Mouse (Mus musculus): ENCODE measurements at regions not wholly inside any gene's neighbourhood (a gene's known extent, or its start where the extent isn't known, plus 50 kb on each side); places are given as distances from the start of the nearest gene placed in this dataset.

- DNase-seq (ENCODE audit: extremely low spot score in 1 of 2, low spot score in 1 of 2): no peak
Measured at GRCm38 (mm10) chr7:72500996-72501395, 194.6 kb upstream of the Mctp2 start.

GRCm38 (mm10) chr7:72501431-72501830 is 195.0 kb upstream of the Mctp2 start:
- peak in 1 of 2 experiments; percentile 23 for DNase-seq (ENCODE audit: extremely low spot score in 1 of 2, low spot score in 1 of 2)

GRCm38 (mm10) chr7:72503756-72504155 is 197.3 kb upstream of the Mctp2 start:
- DNase-seq (ENCODE audit: extremely low spot score in 1 of 2, low spot score in 1 of 2): no peak

DNA sequence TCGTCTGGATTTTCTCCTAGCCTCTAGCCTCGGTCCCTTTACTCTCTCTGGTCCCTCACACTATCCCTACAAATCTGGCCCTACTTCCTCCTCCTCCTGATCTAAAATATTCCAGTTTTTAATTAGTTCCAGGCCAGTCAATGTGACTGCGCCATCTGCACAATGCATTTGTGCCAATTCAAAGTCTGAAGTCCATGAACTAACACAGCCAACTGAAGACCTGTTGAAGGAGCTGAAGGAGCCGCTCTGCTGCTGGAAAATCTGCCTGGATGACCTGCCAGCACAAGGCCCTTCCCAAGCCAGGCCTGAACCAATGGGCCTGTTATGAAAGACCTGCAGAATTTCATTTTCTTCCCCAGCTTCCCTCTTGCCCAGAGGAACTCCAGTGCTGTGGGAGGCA is 197.9 kb upstream of the Mctp2 start:
- no peak for DNase-seq (ENCODE audit: extremely low spot score in 1 of 2, low spot score in 1 of 2)

GRCm38 (mm10) chr7:72505732-72506460 is 199.5 kb upstream of the Mctp2 start:
- no peak for DNase-seq (ENCODE audit: extremely low spot score in 1 of 2, low spot score in 1 of 2)

DNA sequence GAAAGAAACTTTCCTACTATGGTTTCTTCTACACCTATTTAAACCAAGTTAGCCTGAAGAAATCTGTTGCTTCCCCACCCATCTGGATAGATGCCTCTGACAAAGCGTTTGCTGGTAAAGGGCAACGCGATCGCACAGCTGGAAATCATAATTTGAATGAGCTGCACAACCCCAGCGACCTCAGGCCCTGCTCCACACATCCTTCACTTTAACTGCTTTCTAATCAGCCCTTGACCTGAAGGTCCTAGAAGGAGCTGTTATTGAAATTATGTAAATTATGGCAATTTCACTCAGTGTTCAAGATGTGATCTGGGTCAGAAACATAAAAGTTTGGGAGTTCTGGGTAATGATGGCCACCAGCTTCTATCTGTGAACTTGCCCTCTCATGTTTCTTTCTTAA is 201.5 kb upstream of the Mctp2 start:
- DNase-seq (ENCODE audit: extremely low spot score in 1 of 2, low spot score in 1 of 2): no peak

GRCm38 (mm10) chr7:72510116-72510515 is 203.7 kb upstream of the Mctp2 start:
- DNase-seq (ENCODE audit: extremely low spot score in 1 of 2, low spot score in 1 of 2): no peak

DNA sequence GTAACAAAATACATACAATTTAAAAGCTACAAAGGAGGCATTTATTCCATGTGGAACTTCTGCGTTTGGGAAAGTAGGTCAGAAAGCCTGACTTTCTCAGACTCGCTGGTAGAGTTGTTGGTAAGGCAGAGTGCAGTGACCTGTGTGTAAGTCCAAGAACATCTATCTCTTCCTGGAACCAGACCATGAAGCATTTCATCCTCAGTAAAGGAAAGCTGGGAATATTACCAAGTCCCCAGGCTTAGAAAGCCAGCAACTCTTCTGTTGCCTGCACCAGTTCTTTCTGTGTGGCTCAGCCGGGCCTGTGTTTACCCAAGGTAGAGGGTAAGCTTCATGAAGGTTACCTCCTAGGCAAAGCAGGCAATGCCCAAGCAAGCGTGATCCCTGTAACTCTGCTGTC is 207.0 kb upstream of the Mctp2 start:
- DNase-seq (ENCODE audit: extremely low spot score in 1 of 2, low spot score in 1 of 2): no peak

DNA sequence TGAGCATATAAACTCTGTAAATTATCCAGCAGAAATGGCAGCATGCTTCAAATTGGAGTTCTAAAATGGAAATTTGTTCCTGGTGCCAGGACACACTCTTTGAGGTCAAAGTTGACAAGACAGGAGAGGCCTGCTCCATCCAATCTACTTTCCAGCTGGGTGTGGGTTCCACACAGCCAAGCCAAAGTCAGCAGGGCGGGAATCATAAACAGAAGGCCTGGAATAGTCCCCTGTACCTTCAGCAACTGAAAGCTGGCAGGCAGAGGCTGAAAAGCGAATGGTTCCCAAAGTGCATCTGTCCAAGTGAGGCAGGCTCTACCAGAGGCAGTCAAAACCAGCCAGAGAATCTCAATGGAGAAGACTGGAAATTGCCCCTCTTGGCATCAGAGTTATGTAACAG is 208.4 kb upstream of the Mctp2 start:
- DNase-seq (ENCODE audit: extremely low spot score in 1 of 2, low spot score in 1 of 2): no peak

GRCm38 (mm10) chr7:72518421-72518972 is 212.1 kb upstream of the Mctp2 start:
- no peak for DNase-seq (ENCODE audit: extremely low spot score in 1 of 2, low spot score in 1 of 2)

- DNase-seq (ENCODE audit: extremely low spot score in 1 of 2, low spot score in 1 of 2): no peak
Measured at GRCm38 (mm10) chr7:72519359-72520115, 213.1 kb upstream of the Mctp2 start.

- peak in 1 of 2 experiments; percentile 4 for DNase-seq (ENCODE audit: extremely low spot score in 1 of 2, low spot score in 1 of 2)
Measured at GRCm38 (mm10) chr7:72528873-72529272, 222.5 kb upstream of the Mctp2 start.

DNA sequence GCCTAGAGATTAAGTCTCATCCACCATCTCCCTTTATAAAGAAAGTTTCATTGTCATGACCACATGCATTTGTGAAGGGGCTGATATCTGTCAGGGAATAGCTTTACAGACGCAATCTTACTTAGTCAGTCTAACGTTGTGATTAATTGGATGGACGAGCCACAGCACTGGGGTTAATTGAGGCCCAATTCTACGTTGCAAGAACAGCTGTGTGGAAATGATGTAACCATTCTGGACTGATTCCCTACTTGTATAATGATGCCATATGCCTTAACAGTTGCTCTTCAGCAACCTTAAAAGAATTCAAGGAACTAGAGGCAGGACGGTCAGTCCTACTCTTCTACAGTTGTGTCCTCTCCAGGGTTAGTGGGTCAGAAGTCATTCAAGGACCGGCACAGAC is 231.9 kb upstream of the Mctp2 start:
- no peak for DNase-seq (ENCODE audit: extremely low spot score in 1 of 2, low spot score in 1 of 2)

- DNase-seq (ENCODE audit: extremely low spot score in 1 of 2, low spot score in 1 of 2): no peak
Measured at GRCm38 (mm10) chr7:72539915-72540314, 233.5 kb upstream of the Mctp2 start.

DNA sequence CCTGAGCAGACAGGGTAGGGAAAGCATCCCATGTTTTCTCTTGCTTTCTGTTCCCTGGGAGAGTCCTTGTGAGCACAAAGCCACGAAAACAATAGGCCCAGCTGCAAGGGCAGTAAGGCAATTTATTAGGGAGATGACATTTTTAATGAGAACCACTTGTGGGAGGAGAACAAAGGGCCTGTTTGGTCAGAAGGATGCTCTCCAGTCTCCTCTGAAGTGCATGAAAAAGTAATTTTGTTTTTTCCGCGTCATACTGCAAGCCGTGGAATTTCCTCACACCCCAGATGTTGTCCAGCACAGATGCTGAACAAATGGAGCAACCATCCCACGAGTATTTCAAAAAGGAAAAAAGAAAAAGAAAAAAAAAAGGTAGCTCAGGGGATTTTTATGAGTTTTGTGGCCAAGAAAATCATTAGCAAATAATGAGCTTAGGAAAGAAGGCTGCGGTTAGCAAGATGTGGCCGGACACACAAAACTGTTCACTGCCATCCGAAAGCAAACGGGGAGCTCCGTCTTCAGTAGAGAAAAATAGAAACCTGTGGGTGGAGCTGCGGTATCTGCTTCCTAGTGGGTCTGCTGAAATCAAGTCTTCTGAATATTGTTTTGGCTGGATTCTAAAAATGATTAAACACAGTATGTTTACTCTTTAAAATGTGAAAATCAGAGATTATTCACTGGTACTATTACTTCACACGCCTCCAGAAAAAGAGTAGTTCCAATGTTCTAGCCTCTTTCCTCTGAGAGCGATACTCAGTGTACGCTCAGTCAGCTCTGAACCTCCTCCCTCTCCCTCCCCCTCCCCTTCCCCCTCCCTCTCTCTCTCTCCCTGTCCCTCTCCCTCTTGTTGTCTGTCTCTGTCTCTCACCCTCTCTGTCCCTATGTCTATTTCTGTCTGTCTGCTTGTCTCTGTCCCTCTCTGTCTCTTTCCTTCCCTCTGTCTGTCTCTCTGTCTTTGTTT is 235.4 kb upstream of the Mctp2 start:
- peak in 1 of 2 experiments; percentile 26 for DNase-seq (ENCODE audit: extremely low spot score in 1 of 2, low spot score in 1 of 2)

DNA sequence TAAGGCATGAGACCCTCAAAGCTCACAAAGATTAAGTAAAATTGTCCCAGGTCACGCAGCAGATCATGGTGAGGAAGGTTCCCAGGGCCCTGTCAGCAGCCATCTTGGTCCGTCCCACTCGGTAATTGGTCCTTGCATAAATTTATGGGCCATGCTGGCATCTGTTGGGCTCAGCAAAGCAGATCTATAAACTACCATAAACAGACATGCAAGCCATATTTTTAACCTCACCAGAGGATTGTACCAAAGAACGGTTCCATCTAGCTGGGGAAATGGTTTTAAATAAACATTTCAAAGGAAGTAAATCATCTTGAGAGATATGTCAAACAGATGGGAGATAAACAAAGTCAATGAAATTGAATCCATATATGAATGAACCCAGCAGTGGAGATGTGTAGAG is 237.1 kb upstream of the Mctp2 start:
- DNase-seq (ENCODE audit: extremely low spot score in 1 of 2, low spot score in 1 of 2): no peak

- DNase-seq (ENCODE audit: extremely low spot score in 1 of 2, low spot score in 1 of 2): no peak
Measured at GRCm38 (mm10) chr7:72543946-72544345, 237.5 kb upstream of the Mctp2 start.

GRCm38 (mm10) chr7:72567378-72567777 is 261.0 kb upstream of the Mctp2 start:
- DNase-seq (ENCODE audit: extremely low spot score in 1 of 2, low spot score in 1 of 2): no peak

DNA sequence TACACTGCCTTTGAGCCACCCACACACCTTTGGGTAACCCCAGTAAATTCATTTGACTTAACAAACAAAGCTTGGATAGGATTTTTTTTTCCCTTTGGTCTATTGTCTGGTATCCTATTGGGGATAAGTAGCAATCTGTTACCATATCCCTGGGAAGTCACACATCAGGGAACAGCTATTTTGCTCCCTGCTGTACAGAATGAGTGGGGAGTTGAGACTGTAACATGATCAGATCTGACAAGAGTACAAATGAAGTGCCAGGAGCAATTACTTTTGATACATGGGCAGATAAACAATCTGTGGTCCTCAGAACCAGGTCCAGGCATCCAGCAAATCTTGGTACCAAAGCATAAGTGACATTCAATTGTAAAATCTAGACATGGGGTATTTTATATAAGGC is 262.8 kb upstream of the Mctp2 start:
- DNase-seq (ENCODE audit: extremely low spot score in 1 of 2, low spot score in 1 of 2): no peak

DNA sequence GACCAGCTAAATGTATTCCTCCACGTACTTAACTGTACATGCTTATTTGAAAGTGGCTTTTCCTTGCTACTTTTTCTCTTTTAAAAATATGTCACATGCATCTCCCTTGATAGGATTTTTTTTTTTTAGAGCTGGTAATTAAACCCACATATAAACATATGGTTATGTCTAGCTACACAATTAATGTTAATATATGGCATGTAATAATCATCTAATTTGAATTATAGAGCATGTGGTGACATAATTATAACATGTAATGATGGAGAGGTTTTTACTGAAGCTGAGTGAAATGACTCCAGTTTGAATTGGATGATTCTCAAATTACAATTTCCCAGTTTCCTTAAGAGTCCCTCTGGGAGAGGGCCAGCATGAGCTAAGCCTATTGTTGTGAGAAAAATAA is 267.9 kb upstream of the Mctp2 start:
- no peak for DNase-seq (ENCODE audit: extremely low spot score in 1 of 2, low spot score in 1 of 2)

GRCm38 (mm10) chr7:72584427-72584826 is 278.0 kb upstream of the Mctp2 start:
- no peak for DNase-seq (ENCODE audit: extremely low spot score in 1 of 2, low spot score in 1 of 2)
